Mouse (Mus musculus) neural tube, embryonic 11.5 days (tissue): Measurements from ENCODE around the gene Etv2. TPM values are rescaled to one million over a fixed set of nuclear protein-coding genes. Genes with fewer than 3 reads are reported as not detected.

Experiments
- ATAC-seq: fragments of 200-750 bp; cut with Nextera tagmentation; 2 replicates; pipeline ENCODE4 v1.8.0; 2017; ENCODE audit warnings: moderate number of reproducible peaks, mild to moderate bottlenecking, moderate TSS enrichment, moderate library complexity; ENCODE audit not compliant: insufficient read depth, low FRiP score, low TSS enrichment
- DNase-seq: peaks from one replicate; pipeline ENCODE4 v3.0.0-alpha.2; 2015; ENCODE audit warnings: low spot score
- H3K27ac ChIP-seq: fragments of 300-500 bp; sonication (generic); 2 replicates; pipeline ENCODE4 v1.5.1; 2014; ENCODE audit warnings: low read depth, mild to moderate bottlenecking, low read length
- H3K27me3 ChIP-seq: fragments of 300-500 bp; sonication (generic); 2 replicates; pipeline ENCODE4 v1.6.1; 2014; ENCODE audit warnings: mild to moderate bottlenecking, low read length, mixed read lengths; ENCODE audit not compliant: control insufficient read depth, insufficient read depth
- H3K36me3 ChIP-seq: fragments of 300-500 bp; sonication (generic); 2 replicates; pipeline ENCODE4 v1.6.1; 2014; ENCODE audit warnings: mild to moderate bottlenecking, low read length, moderate library complexity, mixed read lengths; ENCODE audit not compliant: control insufficient read depth, insufficient read depth
- H3K4me1 ChIP-seq: fragments of 300-500 bp; sonication (generic); 2 replicates; pipeline ENCODE4 v1.6.1; 2014; ENCODE audit warnings: low read length, mixed read lengths; ENCODE audit not compliant: control insufficient read depth, insufficient read depth
- H3K4me2 ChIP-seq: fragments of 300-500 bp; sonication (generic); 2 replicates; pipeline ENCODE4 v1.6.1; 2014; ENCODE audit warnings: low read depth, mild to moderate bottlenecking, moderate library complexity
- H3K4me3 ChIP-seq: fragments of 300-500 bp; sonication (generic); 2 replicates; pipeline ENCODE4 v1.5.1; 2014; ENCODE audit warnings: low read depth, low read length
- H3K9ac ChIP-seq: fragments of 300-500 bp; sonication (generic); 2 replicates; pipeline ENCODE4 v1.6.1; 2014; ENCODE audit warnings: mild to moderate bottlenecking, low read length
- H3K9me3 ChIP-seq: fragments of 300-500 bp; sonication (generic); 2 replicates; pipeline ENCODE4 v1.6.1; 2016; ENCODE audit warnings: low read length; ENCODE audit not compliant: control insufficient read depth
- WGBS: fragments of 180-500 bp; shearing (Covaris S2); extraction: QIAGEN DNeasy Blood & Tissue Kit; methylation state at CpG from one replicate; pipeline ENCODE4 v1.1.7; 2014; 5-methylcytosine and 5-hydroxymethylcytosine counted together
- polyA plus RNA-seq: library from polyadenylated mRNA; unstranded; fragments of >200 nt; fragmentation: Nextera tagmentation; extraction: Ambion mirVana; gene quantifications from 2 replicates; pipeline ENCODE4 v1.2.1, GENCODE M21; 2014

The Etv2 gene
- polyA plus RNA-seq, 1 experiment from 2014 or later = not detected

GRCm38 (mm10) chr7:30649591-30650540 lies 14.2 kb upstream of the Etv2 start, which contains the start of gene Rbm42:
Gene Rbm42 (minus strand): TSS chr7:30650317.
- no peaks in the 10 kb centered on the region for H3K9me3 ChIP-seq
- peak within 1 kb of the TSS; percentile 91 for H3K4me2 ChIP-seq
- ATAC-seq = peak; percentile 99
- no peaks in the 10 kb centered on the region for H3K4me1 ChIP-seq
- peak within 1 kb of the TSS; percentile 91 for H3K9ac ChIP-seq
- no peaks in the 10 kb centered on the region for H3K27me3 ChIP-seq
- DNase-seq = peak; percentile 98
- H3K27ac ChIP-seq = no peak within 1 kb of the TSS
- WGBS = 2% methylated on average over 59 of the region's 59 CpGs
- peak within 1 kb of the TSS; percentile 84 for H3K4me3 ChIP-seq
- H3K36me3 ChIP-seq = peaks cover 14% of the 10 kb centered on the region

GRCm38 (mm10) chr7:30639083-30639482 lies 3.4 kb upstream of the Etv2 start:
- Histone ChIP-seq H3K4me1 (no peaks in the 10 kb centered on the region), H3K9ac (no peak overlapping the region), H3K4me3 (no peak overlapping the region), H3K27ac (no peak overlapping the region), H3K4me2 (no peak overlapping the region), H3K36me3 (peaks cover 7% of the 10 kb centered on the region; the same call in 1 of the 2 replicates), H3K27me3 (peaks cover 24% of the 10 kb centered on the region), H3K9me3 (no peaks in the 10 kb centered on the region)
- ATAC-seq (no peak), DNase-seq (no peak)
- WGBS = 22% methylated on average over 4 of the region's 4 CpGs

- Histone ChIP-seq H3K4me2 (no peak overlapping the region), H3K27me3 (peaks cover 47% of the 10 kb centered on the region), H3K27ac (no peak overlapping the region), H3K9ac (no peak overlapping the region), H3K4me1 (no peaks in the 10 kb centered on the region), H3K4me3 (no peak overlapping the region), H3K36me3 (peaks cover 4% of the 10 kb centered on the region; the same call in 1 of the 2 replicates), H3K9me3 (no peaks in the 10 kb centered on the region)
- ATAC-seq (no peak), DNase-seq (no peak)
- WGBS = 26% methylated on average over 11 of the region's 11 CpGs
Observed at GRCm38 (mm10) chr7:30636395-30636794, 743 bp upstream of the Etv2 start.

GRCm38 (mm10) chr7:30634621-30635020 lies 1.0 kb downstream of the Etv2 start:
- 0 out of 2 replicates have a peak, but pooled peaks have one; percentile 23 for ATAC-seq
- 1% methylated on average over 20 of the region's 20 CpGs for WGBS

GRCm38 (mm10) chr7:30633762-30634412 lies 1.8 kb downstream of the Etv2 start:
- Histone ChIP-seq H3K9me3 (no peaks in the 10 kb centered on the region), H3K4me2 (no peak overlapping the region), H3K4me3 (no peak overlapping the region), H3K36me3 (no peaks in the 10 kb centered on the region), H3K4me1 (no peaks in the 10 kb centered on the region), H3K9ac (no peak overlapping the region), H3K27ac (no peak overlapping the region), H3K27me3 (peaks cover 47% of the 10 kb centered on the region)
- ATAC-seq (no peak), DNase-seq (no peak)
- 3% methylated on average over 27 of the region's 27 CpGs for WGBS

More at GRCm38 (mm10) chr7:30634621-30635020, 1.0 kb downstream of the Etv2 start:
- Histone ChIP-seq H3K4me1 (no peaks in the 10 kb centered on the region), H3K27ac (no peak overlapping the region), H3K9ac (no peak overlapping the region), H3K9me3 (no peaks in the 10 kb centered on the region), H3K36me3 (no peaks in the 10 kb centered on the region), H3K27me3 (peaks cover 47% of the 10 kb centered on the region), H3K4me3 (peak overlapping the region; percentile 13; the same call in 1 of the 2 replicates), H3K4me2 (peak overlapping the region; percentile 20; the same call in 1 of the 2 replicates)
- DNase-seq = peak; percentile 76

GRCm38 (mm10) chr7:30629013-30629412 lies 6.6 kb downstream of the Etv2 start:
- Histone ChIP-seq H3K27me3 (peaks cover 23% of the 10 kb centered on the region), H3K36me3 (no peaks in the 10 kb centered on the region), H3K4me2 (no peak overlapping the region), H3K9ac (no peak overlapping the region), H3K9me3 (no peaks in the 10 kb centered on the region), H3K4me1 (peaks cover 4% of the 10 kb centered on the region; the same call in 1 of the 2 replicates), H3K27ac (no peak overlapping the region), H3K4me3 (no peak overlapping the region)
- ATAC-seq (no peak), DNase-seq (no peak)

- DNase-seq (no peak), ATAC-seq (no peak)
- Histone ChIP-seq H3K4me2 (no peak overlapping the region), H3K4me3 (no peak overlapping the region), H3K27me3 (no peaks in the 10 kb centered on the region), H3K36me3 (peaks cover 8% of the 10 kb centered on the region), H3K9me3 (no peaks in the 10 kb centered on the region), H3K9ac (no peak overlapping the region), H3K27ac (no peak overlapping the region), H3K4me1 (peaks cover 4% of the 10 kb centered on the region; the same call in 1 of the 2 replicates)
- 79% methylated on average over 5 of the region's 5 CpGs for WGBS
Observed at GRCm38 (mm10) chr7:30626647-30627046, 9.0 kb downstream of the Etv2 start.

GRCm38 (mm10) chr7:30625530-30626384 lies 9.9 kb downstream of the Etv2 start, which contains the start of gene Cox6b1:
Gene Cox6b1 (minus strand): TSS chr7:30626151.
- no peaks in the 10 kb centered on the region for H3K27me3 ChIP-seq
- peak; percentile 93 for DNase-seq
- ATAC-seq = peak; percentile 81
- no peak within 1 kb of the TSS for H3K27ac ChIP-seq
- H3K4me1 ChIP-seq = peaks cover 4% of the 10 kb centered on the region; the same call in 1 of the 2 replicates
- no peaks in the 10 kb centered on the region for H3K9me3 ChIP-seq
- H3K36me3 ChIP-seq = peaks cover 11% of the 10 kb centered on the region
- H3K9ac ChIP-seq = peak within 1 kb of the TSS; percentile 75
- H3K4me2 ChIP-seq = peak within 1 kb of the TSS; percentile 67
- 1% methylated on average over 44 of the region's 44 CpGs for WGBS
- H3K4me3 ChIP-seq = peak within 1 kb of the TSS; percentile 77
